Mouse (Mus musculus): ENCODE data around the gene Psap.
A peak's percentile ranks its signal among the peaks of the same experiment; 100 is the strongest.
"Not testable (repeated sequence)": the region's sequence is repeated elsewhere in the genome, so short reads cannot be mapped to it uniquely, and the experiment has no call there.

Gene Psap

DNA sequence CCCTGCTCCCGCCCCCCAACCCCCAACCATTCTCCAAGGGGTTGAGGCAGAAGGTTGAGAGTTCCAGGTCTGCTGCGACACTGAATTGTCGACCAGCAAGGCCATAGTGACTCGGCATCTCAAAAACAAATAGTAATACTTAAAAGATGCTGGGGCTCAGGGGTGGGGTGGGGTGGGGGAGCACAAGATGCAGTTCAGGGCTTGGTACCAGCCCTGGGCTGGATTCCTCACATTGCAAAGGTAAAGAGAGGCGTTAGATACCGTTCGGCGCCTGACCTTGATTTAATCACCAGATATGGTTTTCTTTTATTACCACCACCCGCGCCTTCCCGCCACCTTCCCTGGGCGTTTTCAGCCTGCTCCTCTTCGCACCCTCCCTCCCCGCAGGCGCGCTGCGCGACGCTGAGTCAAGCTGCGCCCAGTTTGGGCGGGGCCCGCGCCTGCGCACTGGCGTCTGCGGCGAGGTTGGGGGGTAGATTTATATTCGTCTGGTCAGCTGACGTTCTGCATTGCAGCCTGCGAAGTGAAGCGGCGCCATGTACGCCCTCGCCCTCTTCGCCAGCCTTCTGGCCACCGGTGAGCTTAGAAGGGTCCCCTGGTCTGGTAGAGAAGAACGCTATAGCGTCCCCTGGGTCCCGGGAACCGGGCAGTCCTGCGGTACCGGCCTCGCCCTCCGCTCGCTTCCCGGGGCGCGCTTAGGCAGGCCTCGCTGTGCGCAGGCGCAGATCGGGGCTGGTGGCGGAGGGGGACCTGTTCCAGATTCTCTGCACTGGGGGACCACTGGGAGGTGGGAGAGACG is at the start of gene Psap:
TSS of gene Psap (plus strand) at position 421 of the 799 bp plus-strand sequence.
- peak; percentile 88 to 93 for DNase-seq (ENCODE audit: low spot score in 2 of 2)

- DNase-seq (ENCODE audit: low spot score in 2 of 2): no peak
Measured at GRCm38 (mm10) chr10:60227666-60228065, 49.8 kb upstream of the Psap start.

DNA sequence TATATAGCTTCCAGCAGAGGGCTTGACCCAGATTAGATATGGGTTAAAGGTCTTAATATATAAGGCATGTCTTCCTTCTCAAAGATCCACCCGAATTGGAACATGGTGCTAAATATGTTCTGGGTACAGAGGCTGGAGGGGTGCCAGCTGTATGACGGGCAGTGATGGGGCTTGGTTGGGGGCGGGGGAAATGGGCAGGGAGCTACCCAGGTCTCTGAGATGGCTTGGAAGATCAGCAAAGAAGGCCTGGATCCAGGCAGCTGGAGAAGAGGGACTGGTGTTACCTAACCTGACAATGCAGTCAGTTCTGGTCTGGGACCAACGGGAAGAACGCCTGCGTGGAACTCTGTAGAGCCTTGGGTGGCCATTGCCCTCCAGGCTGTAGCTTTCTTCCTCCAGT is 48.3 kb upstream of the Psap start:
- DNase-seq (ENCODE audit: low spot score in 2 of 2): no peak

DNA sequence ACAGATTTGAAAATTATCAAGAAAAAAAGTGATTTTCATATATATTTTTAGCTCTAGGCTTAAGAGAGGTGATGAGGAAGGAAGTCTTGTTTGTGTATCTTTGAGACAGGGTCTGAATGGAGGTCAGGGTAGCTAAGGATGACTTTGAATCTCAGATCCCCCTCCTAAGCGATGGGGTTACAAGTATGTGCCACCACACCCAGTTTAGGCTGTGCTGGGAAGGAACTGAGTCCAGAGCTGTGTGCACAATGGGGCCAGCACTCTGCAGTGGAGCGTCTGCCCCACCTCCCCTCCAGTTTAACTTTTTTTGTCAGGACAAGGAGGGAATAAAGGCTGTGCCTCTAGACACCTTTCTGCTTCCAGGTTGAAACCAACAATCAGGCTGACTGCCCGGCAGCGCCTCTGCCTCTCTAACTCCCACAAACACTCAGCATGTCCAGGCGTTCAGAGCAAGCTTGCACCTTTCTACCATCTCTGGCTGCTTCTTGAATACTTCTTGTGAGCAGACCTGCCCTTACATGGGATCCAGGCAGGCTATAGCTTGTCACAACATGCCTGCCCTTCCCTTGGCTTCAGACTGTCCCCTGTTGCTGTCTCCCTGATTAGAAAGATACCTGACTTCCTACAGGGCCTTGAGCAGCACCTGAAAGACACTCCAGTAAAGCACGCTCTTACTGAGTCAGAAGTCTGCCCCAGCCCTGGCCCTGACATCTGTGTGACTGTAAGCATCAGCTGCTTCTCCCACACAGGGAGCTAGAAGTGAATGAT is 46.9 kb upstream of the Psap start:
- DNase-seq (ENCODE audit: low spot score in 2 of 2): no peak

DNA sequence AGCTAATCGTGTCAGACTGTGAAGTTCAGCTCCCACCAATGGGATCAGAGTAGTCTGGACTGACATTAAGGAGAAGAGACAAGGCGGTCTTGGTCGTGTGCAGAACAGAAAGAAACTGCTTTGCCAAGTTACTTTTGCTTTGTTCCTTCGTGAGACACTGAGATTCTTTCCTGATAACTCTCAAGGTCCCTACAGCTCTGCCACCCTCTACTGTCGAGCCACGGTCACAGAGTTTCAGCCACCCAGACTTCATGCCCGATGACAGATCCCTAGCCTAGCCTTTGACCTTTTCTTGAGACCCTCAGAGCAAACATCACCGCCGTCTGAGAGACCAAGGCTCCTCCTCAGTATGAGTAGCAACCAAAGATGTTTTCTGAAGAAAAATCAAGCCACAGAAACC is 43.4 kb upstream of the Psap start:
- no peak for DNase-seq (ENCODE audit: low spot score in 2 of 2)

DNA sequence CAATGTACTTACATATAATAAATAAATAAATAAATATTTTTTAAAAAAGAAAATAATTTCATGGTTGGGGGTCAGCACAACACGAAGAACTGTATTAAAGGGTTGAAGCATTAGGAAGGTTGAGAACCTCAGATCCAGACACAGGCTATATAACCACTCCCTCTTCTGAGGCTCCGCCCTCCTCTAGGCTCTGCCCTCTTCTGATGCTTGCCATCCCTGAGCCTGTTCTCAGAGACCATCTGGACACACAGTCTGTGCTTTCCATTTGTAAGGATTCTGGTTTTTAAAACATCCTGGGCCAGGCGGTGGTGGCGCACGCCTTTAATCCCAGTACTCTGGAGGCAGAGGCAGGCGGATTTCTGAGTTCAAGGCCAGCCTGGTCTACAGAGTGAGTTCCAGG is 41.6 kb upstream of the Psap start:
- not testable (repeated sequence) for DNase-seq (ENCODE audit: low spot score in 2 of 2)

DNA sequence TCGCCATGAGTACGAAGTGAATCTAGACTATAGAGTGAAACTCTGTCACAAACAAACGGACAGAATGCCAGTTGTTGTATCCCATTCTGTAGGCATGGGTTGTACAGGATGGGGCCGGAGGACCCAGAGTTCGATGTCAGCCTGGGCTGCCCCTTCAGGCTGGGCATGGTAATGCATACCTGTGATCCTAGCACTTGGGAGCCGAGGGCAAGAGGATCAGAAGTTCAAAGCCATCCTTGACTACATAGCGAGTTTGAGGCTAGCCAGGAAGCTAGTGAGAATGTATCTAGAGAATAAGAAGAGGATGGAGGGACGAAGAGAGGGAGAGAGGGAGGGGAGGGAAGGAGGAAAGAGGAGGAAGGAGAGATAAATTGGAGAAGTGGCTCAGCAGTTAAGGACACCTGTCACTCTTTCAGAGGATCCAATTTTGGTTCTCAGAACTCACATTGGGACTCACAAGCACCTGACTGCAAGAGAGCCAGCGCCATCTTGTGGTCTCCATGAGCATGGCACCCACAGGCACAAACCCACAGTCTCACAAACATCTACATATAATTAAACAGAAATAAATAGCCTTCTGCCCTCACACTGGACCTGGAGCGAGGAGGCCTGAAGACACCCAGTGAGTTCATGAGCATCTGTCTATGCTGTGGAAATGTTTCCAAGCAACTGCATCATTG is 39.8 kb upstream of the Psap start:
- peak; percentile 45 to 46 for DNase-seq (ENCODE audit: low spot score in 2 of 2)

DNA sequence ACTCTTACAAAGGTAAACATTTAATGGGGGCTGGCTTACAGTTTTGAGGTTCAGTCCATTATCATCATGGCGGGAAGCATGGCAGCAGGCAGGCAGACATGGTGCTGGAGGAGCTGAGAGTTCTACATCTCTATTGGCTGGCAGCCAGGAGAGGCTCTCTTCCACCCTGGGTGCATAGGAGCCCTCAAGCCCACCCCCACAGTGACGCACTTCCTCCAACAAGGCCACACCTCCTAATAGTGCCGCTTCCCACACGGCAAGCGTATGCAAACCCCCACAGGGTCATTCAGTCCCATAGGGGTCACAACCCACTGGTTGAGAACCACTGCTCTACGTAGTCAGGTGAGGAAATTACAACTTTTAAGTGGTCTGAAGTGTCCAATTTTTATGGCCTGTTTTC is 37.0 kb upstream of the Psap start:
- no peak for DNase-seq (ENCODE audit: low spot score in 2 of 2)

DNA sequence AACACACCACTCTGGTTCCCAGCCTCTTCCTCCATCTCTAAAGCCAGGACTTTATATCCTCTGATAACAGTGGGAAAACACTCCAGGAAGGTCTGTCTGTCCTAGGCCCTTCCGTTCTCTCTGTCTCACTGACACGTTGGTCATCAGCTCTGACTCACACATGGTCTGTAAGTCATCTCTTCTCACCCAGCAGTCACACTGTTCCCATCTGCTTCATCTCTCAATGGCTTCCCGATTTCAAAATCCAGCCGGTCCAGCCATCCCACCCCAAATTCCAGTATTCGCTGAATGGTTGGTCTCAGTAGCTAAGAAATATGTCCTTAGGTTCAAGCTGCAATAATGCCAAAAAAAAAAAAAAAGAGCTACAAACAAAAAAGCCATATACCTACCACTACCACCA is 33.5 kb upstream of the Psap start:
- no peak for DNase-seq (ENCODE audit: low spot score in 2 of 2)

- peak; percentile 95 to 96 for DNase-seq (ENCODE audit: low spot score in 2 of 2)
Measured at GRCm38 (mm10) chr10:60245041-60245440, 32.4 kb upstream of the Psap start.

DNA sequence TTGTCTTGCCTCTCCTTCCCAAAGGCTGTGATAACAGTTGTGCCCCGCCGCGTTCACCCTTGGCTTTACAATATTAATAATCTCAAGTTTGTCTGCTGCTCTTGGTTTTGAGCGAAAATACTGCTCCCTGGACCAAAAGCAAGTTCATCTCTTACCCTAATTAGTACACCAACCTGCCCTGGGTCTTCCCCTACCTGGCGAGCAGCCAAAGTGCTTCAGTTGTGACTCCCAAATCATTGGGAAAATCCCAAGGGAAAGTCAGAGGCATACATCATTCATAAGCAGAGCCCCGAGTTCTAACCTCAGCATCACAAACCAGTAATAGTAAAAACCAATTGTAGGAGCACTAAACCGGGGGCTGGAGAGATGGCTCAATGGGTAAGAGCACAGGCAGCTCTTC is 31.8 kb upstream of the Psap start:
- DNase-seq (ENCODE audit: low spot score in 2 of 2): no peak

- peak; percentile 36 to 42 for DNase-seq (ENCODE audit: low spot score in 2 of 2)
Measured at GRCm38 (mm10) chr10:60246519-60246918, 30.9 kb upstream of the Psap start.

DNA sequence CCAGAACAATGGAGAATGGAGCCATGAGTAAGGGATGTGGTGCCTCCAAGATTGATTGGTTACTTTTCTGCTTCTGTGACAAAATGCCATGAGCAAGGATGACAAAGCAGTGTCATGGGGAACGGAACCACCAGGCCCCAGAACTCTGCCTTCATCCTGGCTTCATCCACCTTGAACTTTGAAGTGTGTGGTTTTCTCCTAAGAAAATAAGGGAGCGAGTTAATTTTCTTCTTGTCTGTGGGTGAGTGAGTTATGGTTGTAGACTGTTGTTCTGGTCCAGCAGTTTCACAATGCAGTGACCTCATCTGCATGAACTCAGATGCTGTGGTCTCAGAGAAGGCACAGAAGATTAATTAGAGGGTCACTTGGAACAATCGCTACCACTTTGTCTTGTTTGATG is 29.1 kb upstream of the Psap start:
- not testable (repeated sequence) for DNase-seq (ENCODE audit: low spot score in 2 of 2)

DNA sequence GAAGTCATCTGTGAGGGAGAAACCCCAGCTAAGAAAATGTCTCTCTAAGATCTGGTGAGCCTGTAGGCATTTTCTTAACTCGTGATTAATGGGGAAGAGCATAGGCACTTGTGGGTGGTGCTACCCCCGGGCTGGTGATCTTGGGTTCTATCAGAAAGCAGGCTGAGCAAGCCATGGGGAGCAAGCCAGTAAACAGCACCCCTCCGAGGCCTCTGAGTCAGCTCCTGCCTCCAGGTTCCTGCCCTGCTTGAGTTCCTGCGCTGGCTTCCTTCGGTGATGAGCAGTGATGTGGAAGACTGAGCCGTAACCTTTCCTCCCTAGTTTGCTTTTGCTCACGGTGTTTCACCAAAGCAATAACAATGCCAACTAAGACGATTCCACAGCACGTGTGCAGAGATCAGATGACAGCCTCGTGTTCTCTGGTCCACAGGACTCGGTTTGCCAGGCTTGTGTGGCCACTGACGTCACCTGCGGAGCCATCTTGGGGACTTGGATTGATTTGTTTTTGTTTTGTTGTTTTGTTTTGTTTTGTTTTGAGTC is 26.9 kb upstream of the Psap start:
- no peak for DNase-seq (ENCODE audit: low spot score in 2 of 2)

GRCm38 (mm10) chr10:60252187-60252586 is 25.2 kb upstream of the Psap start:
- no peak for DNase-seq (ENCODE audit: low spot score in 2 of 2)

DNA sequence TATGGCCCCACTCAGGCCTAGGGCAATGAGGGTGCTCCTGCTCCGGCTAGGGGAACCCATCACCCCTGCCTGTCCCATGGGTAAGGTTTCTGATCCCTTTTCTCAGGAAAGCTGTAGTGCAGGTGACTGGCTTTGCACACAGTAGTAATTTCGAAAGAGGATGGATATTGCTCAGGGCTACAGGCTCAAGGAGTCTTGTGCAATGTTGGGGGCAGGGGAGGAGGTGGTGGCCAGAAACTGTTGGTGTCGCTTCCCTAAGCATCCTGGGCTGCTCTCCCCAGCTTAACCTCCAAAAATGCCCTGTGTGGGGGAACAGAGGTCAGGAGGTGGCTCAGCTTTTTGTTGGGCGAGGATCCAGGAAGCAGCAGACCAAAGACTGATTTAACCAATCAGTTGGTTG is 24.8 kb upstream of the Psap start:
- no peak for DNase-seq (ENCODE audit: low spot score in 2 of 2)

- DNase-seq (ENCODE audit: low spot score in 2 of 2): no peak
Measured at GRCm38 (mm10) chr10:60256088-60256487, 21.3 kb upstream of the Psap start.

- no peak for DNase-seq (ENCODE audit: low spot score in 2 of 2)
Measured at GRCm38 (mm10) chr10:60257261-60257825, 20.1 kb upstream of the Psap start.

- DNase-seq (ENCODE audit: low spot score in 2 of 2): no peak
Measured at GRCm38 (mm10) chr10:60260557-60261294, 16.7 kb upstream of the Psap start.

DNA sequence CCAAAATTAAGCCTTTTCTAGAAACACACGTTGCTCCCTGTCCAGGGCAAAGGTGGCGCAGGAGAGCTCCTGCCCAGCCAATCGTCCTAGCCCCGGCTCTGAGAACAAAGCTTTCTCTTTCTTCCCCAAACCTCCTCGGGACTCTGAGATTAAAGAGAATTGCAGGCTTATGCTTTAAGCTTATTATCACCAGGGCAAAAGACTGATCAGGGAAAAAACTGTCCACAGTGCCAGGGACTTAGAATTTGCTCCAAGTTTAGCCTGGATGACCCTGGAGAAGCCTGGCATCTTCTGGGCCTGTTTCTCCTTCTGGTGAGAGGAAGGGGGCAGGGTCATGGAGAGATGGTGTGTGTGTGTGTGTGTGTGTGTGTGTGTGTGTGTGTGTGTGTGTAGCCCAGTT is 15.9 kb upstream of the Psap start:
- DNase-seq (ENCODE audit: low spot score in 2 of 2): no peak

- peak in 1 of 2 experiments; percentile 63 for DNase-seq (ENCODE audit: low spot score in 2 of 2)
Measured at GRCm38 (mm10) chr10:60262386-60262785, 15.0 kb upstream of the Psap start.
